ENCODE assay signal across 10 mouse cellular contexts in the genomic region with DNA sequence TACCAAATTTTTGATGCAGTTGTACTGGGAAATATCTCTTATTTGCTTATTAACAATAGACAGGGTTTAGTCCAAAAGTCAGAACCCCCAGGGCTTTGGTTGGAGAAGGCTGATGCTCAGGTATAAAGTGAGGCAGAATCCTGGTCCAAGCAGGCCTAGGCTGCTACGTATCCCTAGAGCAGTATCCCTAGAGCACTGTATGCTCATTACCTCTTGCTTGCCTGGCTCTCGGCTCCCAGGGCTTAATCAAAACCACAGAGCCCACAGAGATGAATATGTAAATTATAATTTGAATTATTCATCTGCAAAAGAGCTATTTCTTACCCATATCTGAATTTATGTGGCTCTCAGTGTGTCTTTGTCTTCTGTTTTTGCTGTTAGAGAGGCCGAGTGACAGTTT.
"Had no signal": no experiment of that assay in that cellular context is flagged by ENCODE, and none has a peak within 500 bp of the region (broad histone marks: within the 10 kb centered on the region; RNA-seq: fewer than 3 reads in every experiment).

No protein-coding gene starts in this region.

- DNase-seq: kidney, adult 2 months; kidney, postnatal 14 days; layer of hippocampus, postnatal 36 days; left cerebral cortex, postnatal 4 days; lung, adult 18-20 months; thymus, postnatal 4 days had no signal

- H3K4me2 ChIP-seq: kidney, embryonic 15.5 days; limb, embryonic 13.5 days had no signal

- H3K9ac ChIP-seq: kidney, embryonic 15.5 days; limb, embryonic 13.5 days; liver, embryonic 14.5 days had no signal

- H3K36me3 ChIP-seq: kidney, embryonic 15.5 days; limb, embryonic 13.5 days had no signal

- H3K27me3 ChIP-seq: kidney, embryonic 15.5 days; limb, embryonic 13.5 days had no signal

- H3K4me3 ChIP-seq: kidney, embryonic 15.5 days; limb, embryonic 13.5 days had no signal

- H3K9me3 ChIP-seq: kidney, embryonic 15.5 days; limb, embryonic 13.5 days had no signal

- H3K27ac ChIP-seq: kidney, embryonic 15.5 days; limb, embryonic 13.5 days; liver, embryonic 14.5 days; stomach, postnatal 0 days had no signal
